Mouse (Mus musculus) intestine, embryonic 14.5 days (tissue): ENCODE results near the gene Ddah1. TPM values are rescaled to one million over a fixed set of nuclear protein-coding genes. Genes with fewer than 3 reads are reported as not detected.
A peak's percentile ranks its signal among the peaks of the same experiment; 100 is the strongest.

Experiments used
- ATAC-seq: fragments of 200-750 bp; cut with Nextera tagmentation; replicated peaks from 2 replicates; pipeline ENCODE4 v1.8.0; 2017; ENCODE audit warnings: low read depth, moderate number of reproducible peaks, moderate TSS enrichment, moderate library complexity; ENCODE audit not compliant: low FRiP score, low TSS enrichment
- DNase-seq: peaks from one replicate; pipeline ENCODE4 v3.0.0-alpha.2; 2018; ENCODE audit warnings: low spot score
- H3K27ac ChIP-seq: fragments of 300-500 bp; sonication (generic); 2 replicates; pipeline ENCODE4 v1.5.1; 2014; ENCODE audit warnings: low read depth, mild to moderate bottlenecking, control low read depth
- H3K27me3 ChIP-seq: fragments of 300-500 bp; sonication (generic); replicated peaks from 2 replicates; pipeline ENCODE4 v1.6.1; 2014; ENCODE audit warnings: low read length, control low read depth; ENCODE audit not compliant: control insufficient read depth, insufficient read depth
- H3K36me3 ChIP-seq: fragments of 300-500 bp; sonication (generic); 2 replicates; pipeline ENCODE4 v1.6.1; 2014; ENCODE audit warnings: low read length, control low read depth; ENCODE audit not compliant: control insufficient read depth, insufficient read depth
- H3K4me1 ChIP-seq: fragments of 300-500 bp; sonication (generic); replicated peaks from 2 replicates; pipeline ENCODE4 v1.6.1; 2014; ENCODE audit warnings: low read length, control low read depth, mixed read lengths; ENCODE audit not compliant: control insufficient read depth, insufficient read depth
- H3K4me2 ChIP-seq: fragments of 300-500 bp; sonication (generic); 2 replicates; pipeline ENCODE4 v1.6.1; 2014; ENCODE audit warnings: low read length
- H3K4me3 ChIP-seq: fragments of 300-500 bp; sonication (generic); 2 replicates; pipeline ENCODE4 v1.5.1; 2014; ENCODE audit warnings: low read depth, low read length, control low read depth, mixed read lengths
- H3K9ac ChIP-seq: fragments of 300-500 bp; sonication (generic); 2 replicates; pipeline ENCODE4 v1.6.1; 2014; ENCODE audit warnings: mild to moderate bottlenecking, low read length
- H3K9me3 ChIP-seq: fragments of 300-500 bp; sonication (generic); 2 replicates; pipeline ENCODE4 v1.6.1; 2016; ENCODE audit warnings: low read length, control low read depth; ENCODE audit not compliant: control insufficient read depth
- whole genome bisulfite sequencing: fragments of 180-500 bp; shearing (Covaris S2); extraction: QIAGEN DNeasy Blood & Tissue Kit; methylation state at CpG from one replicate; pipeline ENCODE4 v1.1.7; 2014; 5-methylcytosine and 5-hydroxymethylcytosine counted together
- polyA plus RNA-seq: library from polyadenylated mRNA; unstranded; fragments of >200 nt; fragmentation: Nextera tagmentation; extraction: Ambion mirVana; gene quantifications from 2 replicates; pipeline ENCODE4 v1.2.1, GENCODE M21; 2014

Ddah1 gene
- polyA plus RNA-seq, 1 experiment from 2014 or later = 46.9 TPM

GRCm38 (mm10) chr3:145922019-145922854 is 163.8 kb downstream of the Ddah1 start, which contains the start of gene Bcl10:
Bcl10 (plus strand) TSS chr3:145922804.
- WGBS = 27% methylated on average over 11 of the region's 11 CpGs
- DNase-seq (no peak), ATAC-seq (no peak)
- Histone ChIP-seq H3K9me3 (no peaks in the 10 kb centered on the region), H3K4me1 (peaks cover 22% of the 10 kb centered on the region), H3K27me3 (no peaks in the 10 kb centered on the region), H3K4me2 (peak within 1 kb of the TSS; percentile 57), H3K27ac (peak within 1 kb of the TSS; percentile 94), H3K36me3 (no peaks in the 10 kb centered on the region), H3K9ac (peak within 1 kb of the TSS; percentile 37), H3K4me3 (peak within 1 kb of the TSS; percentile 96)

- Histone ChIP-seq H3K27ac (no peak overlapping the region), H3K27me3 (no peaks in the 10 kb centered on the region), H3K4me3 (no peak overlapping the region), H3K36me3 (peaks cover 5% of the 10 kb centered on the region), H3K9me3 (no peaks in the 10 kb centered on the region), H3K4me1 (peaks cover 22% of the 10 kb centered on the region), H3K9ac (no peak overlapping the region), H3K4me2 (no peak overlapping the region)
- no peak for ATAC-seq
- no peak for DNase-seq
- WGBS = 37% methylated on average over 3 of the region's 3 CpGs
Observed at GRCm38 (mm10) chr3:145922971-145923370, 164.5 kb downstream of the Ddah1 start.

- H3K4me1 ChIP-seq = peaks cover 22% of the 10 kb centered on the region
- peak; percentile 100 for ATAC-seq
- H3K9ac ChIP-seq = peak overlapping the region; percentile 87
- peak overlapping the region; percentile 67 for H3K4me2 ChIP-seq
- peak; percentile 98 for DNase-seq
- H3K36me3 ChIP-seq = peaks cover 16% of the 10 kb centered on the region
- H3K27ac ChIP-seq = peak overlapping the region; percentile 94
- no peaks in the 10 kb centered on the region for H3K27me3 ChIP-seq
- H3K4me3 ChIP-seq = peak overlapping the region; percentile 96
- WGBS = under 1% methylated on average over 58 of the region's 58 CpGs
- no peaks in the 10 kb centered on the region for H3K9me3 ChIP-seq
Observed at GRCm38 (mm10) chr3:145923874-145924577, 165.6 kb downstream of the Ddah1 start.

GRCm38 (mm10) chr3:145924649-145925337 is 166.3 kb downstream of the Ddah1 start:
- ATAC-seq (peak; percentile 16; the same call in 1 of the 2 replicates), DNase-seq (peak; percentile 84)
- peak overlapping the region; percentile 87 for H3K9ac ChIP-seq
- H3K27ac ChIP-seq = peak overlapping the region; percentile 94
- H3K4me1 ChIP-seq = peaks cover 22% of the 10 kb centered on the region
- peaks cover 19% of the 10 kb centered on the region for H3K36me3 ChIP-seq
- H3K9me3 ChIP-seq = no peaks in the 10 kb centered on the region
- H3K27me3 ChIP-seq = no peaks in the 10 kb centered on the region
- H3K4me3 ChIP-seq = peak overlapping the region; percentile 96
- peak overlapping the region; percentile 67 for H3K4me2 ChIP-seq
- 4% methylated on average over 39 of the region's 39 CpGs for WGBS

GRCm38 (mm10) chr3:145925506-145925905 is 167.0 kb downstream of the Ddah1 start:
- 66% methylated on average over 5 of the region's 5 CpGs for WGBS
- Histone ChIP-seq H3K9ac (peak overlapping the region; percentile 87), H3K27me3 (no peaks in the 10 kb centered on the region), H3K9me3 (no peaks in the 10 kb centered on the region), H3K27ac (no peak overlapping the region), H3K36me3 (peaks cover 19% of the 10 kb centered on the region), H3K4me2 (peak overlapping the region; percentile 67), H3K4me3 (peak overlapping the region; percentile 96), H3K4me1 (peaks cover 22% of the 10 kb centered on the region)
- DNase-seq (no peak), ATAC-seq (no peak)

- Histone ChIP-seq H3K9ac (no peak overlapping the region), H3K27ac (no peak overlapping the region), H3K9me3 (no peaks in the 10 kb centered on the region), H3K4me2 (no peak overlapping the region), H3K4me1 (peaks cover 12% of the 10 kb centered on the region), H3K4me3 (no peak overlapping the region), H3K27me3 (no peaks in the 10 kb centered on the region), H3K36me3 (peaks cover 52% of the 10 kb centered on the region)
- ATAC-seq (no peak), DNase-seq (no peak)
- 62% methylated on average over 7 of the region's 7 CpGs for WGBS
Observed at GRCm38 (mm10) chr3:145929525-145930400, 171.3 kb downstream of the Ddah1 start.

GRCm38 (mm10) chr3:145933845-145934244 is 175.4 kb downstream of the Ddah1 start:
- no peak overlapping the region for H3K4me3 ChIP-seq
- DNase-seq (no peak), ATAC-seq (no peak)
- H3K9ac ChIP-seq = no peak overlapping the region
- H3K4me1 ChIP-seq = peaks cover 5% of the 10 kb centered on the region
- H3K27ac ChIP-seq = no peak overlapping the region
- WGBS = 68% methylated on average over 9 of the region's 9 CpGs
- no peaks in the 10 kb centered on the region for H3K27me3 ChIP-seq
- H3K4me2 ChIP-seq = no peak overlapping the region
- no peaks in the 10 kb centered on the region for H3K9me3 ChIP-seq
- H3K36me3 ChIP-seq = peaks cover 39% of the 10 kb centered on the region
